Mouse (Mus musculus): Measurements from ENCODE around the gene Prg3.

- TF ChIP-seq ZNF384 (IDR thresholded peaks at IDR 0.05; ENCODE audit: low read depth, low read length) (no peak), HCFC1 (IDR thresholded peaks at IDR 0.05; ENCODE audit: borderline replicate concordance, insufficient read depth, low read length) (no peak), ZC3H11A (IDR thresholded peaks at IDR 0.05; ENCODE audit: borderline replicate concordance, low read depth, low read length) (no peak), CHD2 (IDR thresholded peaks at IDR 0.05; ENCODE audit: low read depth, low read length) (no peak), MAFK (IDR thresholded peaks at IDR 0.05; ENCODE audit: insufficient read depth, low read depth, low read length) (no peak)
Measured at GRCm38 (mm10) chr2:84951027-84951426, 37.0 kb upstream of the Prg3 start.

Data from ES-E14 (cell line).